Mouse (Mus musculus) midbrain, embryonic 14.5 days (tissue): ENCODE measurements around the gene Pnn. TPM values are rescaled to one million over a fixed set of nuclear protein-coding genes. Genes with fewer than 3 reads are reported as not detected.

Source experiments
- polyA plus RNA-seq: library from polyadenylated mRNA; unstranded; fragments of >200 nt; fragmentation: Nextera tagmentation; extraction: Ambion mirVana; gene quantifications from 2 replicates; pipeline ENCODE4 v1.2.1, GENCODE M21; 2014

Pnn gene
- polyA plus RNA-seq, 1 experiment from 2014 or later = 77.6 TPM

Other genes with a start within 250 kb of the Pnn start
- gene Sec23a, start 54.9 kb upstream of the Pnn start, polyA plus RNA-seq = 102 and 133 TPM in 2 replicates
- gene Gemin2, start 53.5 kb upstream of the Pnn start, polyA plus RNA-seq = 11.8 and 12.7 TPM in 2 replicates
- 114 and 139 TPM in 2 replicates for gene Trappc6b, start 5.4 kb upstream of the Pnn start, polyA plus RNA-seq
- 27.9 and 37.5 TPM in 2 replicates for gene Mia2, start 28.9 kb downstream of the Pnn start, polyA plus RNA-seq
- gene Fbxo33, start 152.8 kb downstream of the Pnn start, polyA plus RNA-seq = 11.4 and 13.7 TPM in 2 replicates